Mouse (Mus musculus) spleen, embryonic (tissue): ENCODE measurements around the gene Hunk.

ENCODE experiments used
- CTCF ChIA-PET: fragments of 350-600 bp; sonication (Branson Sonifier 250); formaldehyde crosslinking; loops from one replicate; lab custom pipeline; 2022; lab: Charles Lee

Gene Hunk

GRCm38 (mm10) chr16:90435231-90435630, 49.4 kb downstream of the Hunk start:
- CTCF ChIA-PET: no interaction called here

- CTCF ChIA-PET: no interaction called here
These were observed 51.5 kb downstream of the Hunk start for GRCm38 (mm10) chr16:90437276-90437675.

- CTCF ChIA-PET: no interaction called here
These were observed 53.7 kb downstream of the Hunk start for GRCm38 (mm10) chr16:90439493-90439892.

- CTCF ChIA-PET: no interaction called here
These were observed 54.8 kb downstream of the Hunk start for GRCm38 (mm10) chr16:90440654-90441053.

- CTCF ChIA-PET: no interaction called here
These were observed 57.2 kb downstream of the Hunk start for GRCm38 (mm10) chr16:90442991-90443390.

GRCm38 (mm10) chr16:90453197-90453596, 67.4 kb downstream of the Hunk start:
- CTCF ChIA-PET: no interaction called here

GRCm38 (mm10) chr16:90456495-90457125, 70.8 kb downstream of the Hunk start:
- CTCF ChIA-PET: no interaction called here

GRCm38 (mm10) chr16:90458899-90459610, 73.2 kb downstream of the Hunk start:
- CTCF ChIA-PET: interaction anchor here (0.5 kb wide), 1 partner anchor 8 kb away, joined by 7 read pairs; no protein-coding TSS in a partner anchor

- CTCF ChIA-PET: no interaction called here
These were observed 75.6 kb downstream of the Hunk start for GRCm38 (mm10) chr16:90461304-90461905.

GRCm38 (mm10) chr16:90462728-90463275, 77.0 kb downstream of the Hunk start:
- CTCF ChIA-PET: no interaction called here

GRCm38 (mm10) chr16:90465154-90465553, 79.3 kb downstream of the Hunk start:
- CTCF ChIA-PET: no interaction called here

GRCm38 (mm10) chr16:90468286-90468685, 82.5 kb downstream of the Hunk start:
- CTCF ChIA-PET: no interaction called here

GRCm38 (mm10) chr16:90475701-90476229, 90.0 kb downstream of the Hunk start:
- CTCF ChIA-PET: no interaction called here

- CTCF ChIA-PET: no interaction called here
These were observed 95.8 kb downstream of the Hunk start for GRCm38 (mm10) chr16:90481612-90482011.

- CTCF ChIA-PET: no interaction called here
These were observed 97.5 kb downstream of the Hunk start for GRCm38 (mm10) chr16:90483341-90483740.

- CTCF ChIA-PET: no interaction called here
These were observed 99.3 kb downstream of the Hunk start for GRCm38 (mm10) chr16:90485125-90485524.

- CTCF ChIA-PET: no interaction called here
These were observed 99.8 kb downstream of the Hunk start for GRCm38 (mm10) chr16:90485599-90485998.

- CTCF ChIA-PET: no interaction called here
These were observed 104.3 kb downstream of the Hunk start for GRCm38 (mm10) chr16:90490066-90490465.

GRCm38 (mm10) chr16:90491898-90492499, 106.2 kb downstream of the Hunk start:
- CTCF ChIA-PET: no interaction called here

GRCm38 (mm10) chr16:90496930-90497329, 111.1 kb downstream of the Hunk start:
- CTCF ChIA-PET: no interaction called here

- CTCF ChIA-PET: no interaction called here
These were observed 112.1 kb downstream of the Hunk start for GRCm38 (mm10) chr16:90497749-90498464.
